Mouse (Mus musculus): ENCODE results near the gene Fbxl19. TPM values are rescaled to one million over a fixed set of nuclear protein-coding genes. Genes with fewer than 3 reads are reported as not detected.

The Fbxl19 gene
- 5.2 TPM for total RNA-seq (2023)

DNA sequence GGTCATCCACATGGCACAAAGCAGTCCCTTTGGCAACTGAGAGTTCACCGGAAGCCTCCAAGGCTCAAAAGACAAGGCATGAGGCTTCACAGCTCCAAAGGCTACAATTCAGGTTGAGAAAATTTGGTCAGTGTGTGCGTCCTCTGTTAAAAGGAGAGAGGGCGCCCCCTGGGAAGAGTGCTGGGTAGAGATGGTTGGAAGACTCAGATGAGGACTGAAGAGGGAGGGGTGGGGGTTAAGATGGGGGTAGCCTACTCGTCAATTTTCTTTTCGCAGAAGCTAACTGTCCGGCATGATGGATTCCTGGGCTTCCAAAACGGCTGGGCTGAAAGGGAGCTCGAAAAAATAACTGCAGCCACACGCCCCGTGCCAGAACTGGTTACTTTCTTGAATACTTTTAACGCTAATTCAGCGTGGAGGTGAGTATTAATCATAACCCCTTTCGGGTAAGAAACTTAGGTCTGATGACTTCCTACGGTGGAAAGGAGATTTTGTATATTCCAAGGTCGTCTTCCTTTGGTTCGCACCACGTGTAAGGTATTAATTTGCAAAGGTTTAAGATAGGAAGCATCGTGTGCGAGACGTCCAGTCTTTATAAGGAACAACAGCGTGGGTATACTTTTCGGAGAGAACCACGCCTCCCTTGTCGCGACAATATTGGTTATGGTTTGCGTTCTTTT, at the start of gene Fbxl19:
Gene Fbxl19 (plus strand): TSS at position 178 of the 680 bp plus-strand sequence.

DNA sequence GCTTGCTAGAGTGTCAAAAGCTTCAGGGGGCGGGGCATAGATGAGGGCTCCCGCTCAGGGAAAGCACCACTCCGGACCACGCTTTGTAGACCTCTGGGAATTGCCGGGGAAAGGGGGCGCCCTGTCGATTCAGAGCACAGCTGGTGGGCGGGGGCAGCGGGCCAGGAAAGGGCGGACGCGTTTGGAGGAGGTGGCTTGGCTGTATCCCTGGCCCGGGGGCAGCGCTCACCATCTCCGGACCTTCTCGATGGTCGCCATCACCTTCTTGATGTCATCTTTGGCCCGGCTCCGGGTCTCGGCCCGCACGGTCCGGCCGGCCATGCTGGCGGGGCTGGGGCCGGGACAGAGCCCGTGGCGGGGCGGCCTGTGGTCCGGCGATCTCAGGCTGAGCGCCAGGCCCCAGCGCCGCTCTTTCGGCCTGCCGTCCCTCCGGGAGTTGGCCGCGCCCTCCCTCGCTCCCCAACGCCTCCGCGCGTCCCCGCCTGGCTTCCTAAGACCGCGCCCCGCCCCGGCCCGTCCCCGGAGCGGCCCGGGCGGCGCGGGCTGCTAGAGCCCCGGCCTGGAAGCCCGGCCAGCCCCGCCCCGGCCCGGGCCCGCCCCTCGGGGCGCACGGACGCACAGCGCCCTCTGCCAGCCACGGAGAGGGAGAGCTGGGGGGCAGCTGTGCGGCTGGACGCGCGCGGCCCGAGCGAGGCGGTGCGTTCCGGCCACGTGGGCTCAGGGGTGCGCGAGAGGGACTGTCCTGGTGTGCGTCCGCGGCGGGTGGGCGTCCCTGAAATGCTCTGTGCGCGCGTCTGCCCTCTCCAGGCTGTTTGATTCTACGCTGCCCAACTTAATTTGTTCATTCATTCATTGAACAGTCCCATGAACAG, 35.9 kb upstream of the Fbxl19 start, which contains the start of gene Bcl7c:
Gene Bcl7c (minus strand): TSS at position 727 of the 872 bp plus-strand sequence.

DNA sequence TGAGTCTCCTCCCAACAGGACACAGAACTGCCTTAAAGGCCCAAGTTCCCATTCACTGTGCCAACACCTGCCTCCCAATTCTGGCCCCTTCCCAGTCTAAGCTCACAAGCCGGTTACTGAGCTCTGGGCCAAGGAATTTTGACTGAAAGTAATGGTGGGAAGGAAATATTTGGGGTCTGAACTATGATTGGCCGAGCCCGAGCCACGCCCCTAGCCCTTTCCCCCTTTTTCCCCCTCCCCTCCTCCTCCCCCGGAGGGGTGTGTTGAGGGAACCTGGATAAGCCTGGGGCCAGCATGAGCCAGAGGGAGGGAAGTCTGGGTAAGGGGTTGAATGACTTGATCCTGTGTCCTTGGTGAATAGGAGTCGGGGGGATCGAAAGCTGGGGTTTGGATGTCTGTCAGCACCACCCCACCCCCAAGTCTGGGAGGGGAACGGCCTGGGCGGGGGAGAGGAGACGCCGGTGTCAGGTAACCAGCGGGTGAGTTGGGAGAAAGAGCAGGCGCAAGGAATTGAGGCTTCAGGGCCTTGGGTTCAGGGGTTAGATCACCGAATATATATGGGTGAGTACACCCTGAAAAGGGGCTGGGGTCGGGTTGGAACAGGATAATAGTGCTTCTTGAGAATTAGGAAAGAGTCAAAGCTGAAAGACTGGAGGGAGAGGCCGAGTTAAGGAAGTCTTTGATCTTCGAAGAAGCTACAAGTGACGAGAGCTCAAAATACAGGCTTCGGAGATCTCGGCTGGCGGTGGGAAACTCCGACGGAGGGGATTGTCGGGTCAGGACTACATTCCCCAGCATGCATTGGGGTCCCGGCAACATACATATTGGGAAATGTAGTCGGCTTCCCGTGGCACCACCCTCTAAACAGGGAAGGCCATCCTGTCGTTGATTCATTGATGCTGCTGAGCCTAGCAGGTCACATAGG, 31.6 kb upstream of the Fbxl19 start, which contains the start of gene Ctf1:
Gene Ctf1 (plus strand): TSS at position 276 of the 925 bp plus-strand sequence.

DNA sequence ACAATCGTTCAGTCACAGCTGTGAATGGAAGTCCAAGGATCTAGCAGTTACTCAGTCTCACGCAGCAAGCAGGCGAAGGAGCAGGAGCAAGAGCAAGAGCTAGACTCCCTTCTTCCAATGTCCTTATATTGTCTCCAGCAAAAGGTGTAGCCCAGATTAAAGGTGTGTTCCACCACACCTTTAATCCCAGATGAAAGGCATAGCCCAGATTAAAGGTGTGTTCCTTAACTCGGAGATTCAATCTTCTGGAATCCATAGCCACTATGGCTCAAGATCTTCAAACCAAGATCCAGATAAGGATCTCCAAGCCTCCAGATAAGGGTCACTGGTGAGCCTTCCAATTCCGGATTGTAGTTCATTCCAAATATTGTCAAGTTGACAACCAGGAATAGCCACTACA, 12.3 kb upstream of the Fbxl19 start, which contains the start of gene Ctf2:
Gene Ctf2 (minus strand): TSS at position 101 of the 400 bp plus-strand sequence.

DNA sequence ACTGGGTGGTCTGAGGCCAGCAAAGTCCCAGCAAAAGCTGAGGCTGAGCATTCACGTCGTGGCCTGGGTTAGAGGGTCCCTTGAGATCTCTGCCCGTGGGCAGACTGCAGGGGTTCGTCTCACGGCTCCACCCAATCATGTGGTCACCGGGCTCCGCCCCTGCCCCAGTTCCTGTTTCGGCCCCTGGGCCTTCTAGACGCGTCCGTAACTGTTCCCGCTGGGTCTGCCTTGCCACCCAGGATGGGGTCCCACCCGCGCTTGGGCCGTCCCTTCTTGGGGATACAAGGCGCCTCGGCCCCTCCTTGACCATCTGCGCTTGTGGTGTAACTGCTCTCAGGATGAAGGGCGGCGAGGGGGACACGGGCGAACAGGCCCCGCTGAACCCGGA, 25.3 kb downstream of the Fbxl19 start, which contains the start of gene Orai3:
Gene Orai3 (plus strand): TSS at position 165 of the 388 bp plus-strand sequence.

DNA sequence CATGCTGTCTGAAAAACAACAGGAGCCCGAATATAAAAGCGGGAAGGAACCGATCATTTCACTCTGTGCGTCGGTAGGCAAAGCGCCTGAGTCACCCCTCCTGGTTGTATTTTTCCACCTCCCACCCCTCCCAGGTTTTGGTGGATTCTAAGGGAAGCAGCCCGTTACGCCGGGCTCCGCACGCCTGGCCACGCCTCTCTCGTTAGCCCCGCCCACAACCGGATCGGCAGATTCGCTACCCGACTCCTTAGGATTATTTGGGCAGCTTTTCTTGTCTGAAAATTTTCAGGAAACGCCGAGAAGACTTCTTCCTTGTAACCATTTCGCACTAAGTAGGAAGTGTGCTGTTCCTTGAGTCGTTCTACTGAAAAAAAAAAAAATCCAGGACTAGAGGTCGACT, 32.1 kb downstream of the Fbxl19 start, which contains the start of gene Setd1a:
Gene Setd1a (plus strand): TSS at position 245 of the 400 bp plus-strand sequence.

DNA sequence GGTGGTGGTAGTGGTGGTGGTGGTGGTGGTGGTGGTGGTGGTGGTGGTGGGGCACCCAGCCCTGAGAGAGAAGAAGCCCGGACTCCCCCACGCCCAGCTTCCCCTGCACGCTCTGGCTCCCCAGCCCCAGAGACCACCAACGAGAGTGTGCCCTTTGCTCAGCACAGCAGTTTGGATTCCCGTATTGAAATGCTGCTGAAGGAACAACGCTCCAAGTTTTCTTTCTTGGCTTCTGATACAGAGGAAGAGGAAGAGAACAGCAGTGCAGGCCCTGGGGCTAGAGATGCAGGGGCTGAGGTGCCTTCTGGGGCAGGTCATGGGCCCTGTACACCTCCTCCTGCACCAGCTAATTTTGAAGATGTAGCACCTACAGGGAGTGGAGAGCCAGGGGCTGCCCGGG, 41.0 kb downstream of the Fbxl19 start, which contains the start of gene Gm49388:
Gene Gm49388 (plus strand): TSS at position 301 of the 400 bp plus-strand sequence.

DNA sequence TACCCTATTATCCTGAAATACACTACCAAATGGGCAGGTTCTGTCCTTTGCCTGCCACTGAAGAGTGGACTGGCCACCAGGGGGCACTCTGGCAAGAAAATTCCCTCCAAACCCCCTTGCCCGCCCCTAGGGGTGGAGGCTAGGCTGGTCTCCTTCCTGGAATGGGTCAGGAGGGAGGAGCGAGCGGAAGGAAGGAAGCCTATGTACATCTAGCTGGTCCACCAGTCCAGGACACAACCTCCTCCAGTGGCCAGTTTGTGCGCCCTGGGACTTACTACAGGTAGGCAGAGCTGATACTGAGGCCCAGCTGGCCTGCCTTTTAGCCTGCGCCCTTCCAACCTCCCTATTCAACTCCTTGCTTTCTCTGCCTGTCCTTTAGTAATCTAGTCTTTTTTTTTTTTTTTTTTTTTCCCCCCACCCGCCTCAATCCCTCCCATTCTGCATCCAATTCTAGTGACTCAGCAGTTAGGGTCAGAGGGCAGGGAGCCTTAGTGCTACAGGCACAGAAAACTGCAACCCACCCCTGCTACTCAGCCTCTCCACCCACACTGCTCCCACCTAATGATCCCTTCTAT, 56.2 kb downstream of the Fbxl19 start, which contains the start of gene Hsd3b7:
Gene Hsd3b7 (plus strand): TSS at position 170 of the 575 bp plus-strand sequence.

Other genes starting within 250 kb of the Fbxl19 start
- 267 TPM for gene Srcap, start 232.6 kb upstream of the Fbxl19 start, total RNA-seq (2023)
- gene Gm42715, start 225.0 kb upstream of the Fbxl19 start, total RNA-seq (2023) = 40.4 TPM
- 10.0 TPM for gene Tmem265, start 183.2 kb upstream of the Fbxl19 start, total RNA-seq (2023)
- 139 TPM for gene Phkg2, start 171.2 kb upstream of the Fbxl19 start, total RNA-seq (2023)
- 0.38 TPM for gene Ccdc189, start 155.9 kb upstream of the Fbxl19 start, total RNA-seq (2023)
- 138 TPM for gene Rnf40, start 155.8 kb upstream of the Fbxl19 start, total RNA-seq (2023)
- gene Zfp629, start 128.7 kb upstream of the Fbxl19 start, total RNA-seq (2023) = 2.9 TPM
- gene Bcl7c, start 35.6 kb upstream of the Fbxl19 start, total RNA-seq (2023) = 21.5 TPM
- gene Ctf1, start 31.8 kb upstream of the Fbxl19 start, total RNA-seq (2023) = not detected
- gene Ctf2, start 12.4 kb upstream of the Fbxl19 start, total RNA-seq (2023) = not detected
- gene Orai3, start 25.3 kb downstream of the Fbxl19 start, total RNA-seq (2023) = 6.8 TPM
- gene Setd1a, start 32.1 kb downstream of the Fbxl19 start, total RNA-seq (2023) = 85.9 TPM
- gene Gm49388, start 41.1 kb downstream of the Fbxl19 start, total RNA-seq (2023) = 0.79 TPM
- gene Hsd3b7, start 56.1 kb downstream of the Fbxl19 start, total RNA-seq (2023) = 4.5 TPM
- 106 TPM for gene Stx4a, start 79.8 kb downstream of the Fbxl19 start, total RNA-seq (2023)
- not detected for gene Stx1b, start 80.0 kb downstream of the Fbxl19 start, total RNA-seq (2023)
- gene Zfp646, start 131.7 kb downstream of the Fbxl19 start, total RNA-seq (2023) = 85.5 TPM
- gene Zfp668, start 132.3 kb downstream of the Fbxl19 start, total RNA-seq (2023) = 23.0 TPM
- gene Prss53, start 146.4 kb downstream of the Fbxl19 start, total RNA-seq (2023) = 0.35 TPM
- gene Gm21974, start 150.9 kb downstream of the Fbxl19 start, total RNA-seq (2023) = not detected
- 13.3 TPM for gene Vkorc1, start 151.1 kb downstream of the Fbxl19 start, total RNA-seq (2023)
- 21.5 TPM for gene Bckdk, start 159.5 kb downstream of the Fbxl19 start, total RNA-seq (2023)
- 40.6 TPM for gene Kat8, start 168.0 kb downstream of the Fbxl19 start, total RNA-seq (2023)
- gene Prss8, start 185.6 kb downstream of the Fbxl19 start, total RNA-seq (2023) = not detected
- gene Prss36, start 202.2 kb downstream of the Fbxl19 start, total RNA-seq (2023) = 1.7 TPM
- 1,107 TPM for gene Fus, start 222.9 kb downstream of the Fbxl19 start, total RNA-seq (2023)
- gene Pycard, start 249.3 kb downstream of the Fbxl19 start, total RNA-seq (2023) = 47.8 TPM